Mouse (Mus musculus) cortical plate, adult 2 months (tissue): ENCODE measurements around the gene Treml2. TPM values are rescaled to one million over a fixed set of nuclear protein-coding genes. Genes with fewer than 3 reads are reported as not detected.
"Not testable (repeated sequence)": the region's sequence is repeated elsewhere in the genome, so short reads cannot be mapped to it uniquely, and the experiment has no call there.

ENCODE experiments used
- H3K27ac ChIP-seq: fragments of 200-500 bp; 2 replicates; pipeline ENCODE4 v1.5.1; 2012; ENCODE audit warnings: low read length, control low read depth, inconsistent platforms; ENCODE audit not compliant: insufficient read depth
- H3K4me1 ChIP-seq: fragments of 200-500 bp; 2 replicates; pipeline ENCODE4 v1.6.1; 2011; ENCODE audit warnings: low read length; ENCODE audit not compliant: control insufficient read depth, insufficient read depth
- H3K4me3 ChIP-seq: fragments of 200-500 bp; 2 replicates; pipeline ENCODE4 v1.5.1; 2011; ENCODE audit warnings: mild to moderate bottlenecking, low read length, control low read depth; ENCODE audit not compliant: insufficient read depth
- CTCF ChIP-seq: fragments of 200-500 bp; IDR thresholded peaks from 2 replicates; pipeline ENCODE4 v1.5.1; 2011; ENCODE audit warnings: mild to moderate bottlenecking, control low read depth, low read length; ENCODE audit not compliant: insufficient read depth; ENCODE audit errors: extremely low read depth
- POLR2A ChIP-seq: fragments of 200-500 bp; IDR thresholded peaks from 2 replicates; pipeline ENCODE4 v1.6.1; 2011; ENCODE audit warnings: mild to moderate bottlenecking, low read length, control low read depth; ENCODE audit not compliant: insufficient read depth; ENCODE audit errors: extremely low read depth
- polyA plus RNA-seq: library from polyadenylated mRNA; depleted of rRNA; stranded (reverse); fragments of >200 nt; gene quantifications from 2 replicates; pipeline ENCODE4 v1.2.3, GENCODE M21; 2012

Gene Treml2
- polyA plus RNA-seq, 1 experiment: 0.31 TPM

DNA sequence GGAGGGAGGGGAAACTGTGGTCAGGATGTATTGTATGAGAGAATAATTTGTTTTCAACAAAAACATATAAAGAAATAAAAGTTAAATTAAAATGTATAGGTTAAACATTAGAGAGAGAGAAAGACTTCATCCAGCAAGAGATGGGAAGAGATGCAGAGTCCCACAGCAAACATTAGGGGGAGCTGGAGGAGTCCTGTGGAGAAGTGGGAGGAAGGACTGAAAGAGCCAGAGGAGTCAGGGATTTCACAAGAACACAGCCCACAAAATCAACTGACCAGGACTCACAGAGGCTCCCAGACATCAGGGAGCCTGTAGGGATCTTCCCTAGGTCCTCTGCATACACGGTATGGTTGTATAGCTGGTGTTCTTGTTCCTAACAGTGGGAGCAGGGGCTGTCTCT, 12.5 kb upstream of the Treml2 start:
- TF ChIP-seq CTCF: peak; percentile 35; the same call in 1 of the 2 replicates
- TF ChIP-seq POLR2A: no peak
- H3K27ac ChIP-seq: no peak overlapping the region
- no peaks in the 10 kb centered on the region for H3K4me1 ChIP-seq
- H3K4me3 ChIP-seq: no peak overlapping the region

DNA sequence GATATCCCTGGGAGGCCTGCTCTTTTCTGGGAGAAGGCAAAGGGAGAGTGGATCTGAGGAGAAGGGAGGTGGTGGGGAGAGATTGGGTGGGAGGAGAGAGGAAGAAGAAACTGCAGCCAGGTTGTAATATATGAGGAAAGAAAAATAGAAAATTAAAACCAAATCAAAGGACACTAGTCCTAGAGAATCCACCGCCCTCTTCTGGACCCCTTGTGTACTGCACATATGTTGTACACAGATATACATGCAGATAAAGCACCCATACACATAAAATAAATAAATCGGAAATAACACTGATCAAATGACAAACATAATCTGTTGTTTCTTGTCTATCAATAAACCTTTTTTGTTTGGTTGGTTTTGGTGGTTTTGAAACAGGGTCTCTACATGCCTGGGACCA, 12.0 kb upstream of the Treml2 start:
- Histone ChIP-seq H3K27ac (no peak overlapping the region), H3K4me3 (no peak overlapping the region), H3K4me1 (no peaks in the 10 kb centered on the region)
- TF ChIP-seq POLR2A (no peak), CTCF (no peak)

DNA sequence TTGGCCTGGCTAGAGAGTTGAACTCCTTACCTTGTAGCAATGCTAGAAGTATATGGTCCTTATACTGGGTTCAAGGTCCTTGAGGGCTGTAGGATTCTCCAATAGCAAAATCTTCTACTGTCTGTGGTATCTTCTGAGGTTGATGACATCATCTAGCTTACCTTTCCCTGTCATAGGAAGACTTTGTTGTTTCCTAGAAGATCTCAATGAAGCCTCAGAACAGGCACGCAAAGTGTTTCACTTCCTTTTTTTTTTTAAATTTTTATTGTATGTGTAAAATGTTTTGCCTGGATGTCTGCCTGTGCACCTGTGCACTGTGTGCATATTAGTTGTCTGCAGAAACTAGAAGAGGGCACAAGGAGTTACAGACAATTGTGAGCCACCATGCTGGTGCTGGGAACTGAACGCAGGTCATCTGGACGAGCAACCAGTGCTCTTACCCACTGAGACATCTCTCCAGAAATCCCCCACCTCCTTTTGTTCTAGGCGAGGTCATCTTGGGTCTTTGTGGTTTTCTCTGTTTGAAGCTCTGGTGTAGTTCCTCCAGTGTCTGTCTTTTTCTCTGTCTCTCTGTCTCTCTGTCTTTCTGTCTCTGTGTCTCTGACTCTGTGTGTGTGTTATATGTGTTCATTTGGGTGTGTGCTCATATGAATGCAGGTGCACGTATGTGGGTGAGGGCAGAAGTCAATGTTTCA, 5.7 kb upstream of the Treml2 start:
- no peaks in the 10 kb centered on the region for H3K4me1 ChIP-seq
- TF ChIP-seq CTCF (no peak), POLR2A (no peak)
- H3K4me3 ChIP-seq: no peak overlapping the region
- no peak overlapping the region for H3K27ac ChIP-seq

DNA sequence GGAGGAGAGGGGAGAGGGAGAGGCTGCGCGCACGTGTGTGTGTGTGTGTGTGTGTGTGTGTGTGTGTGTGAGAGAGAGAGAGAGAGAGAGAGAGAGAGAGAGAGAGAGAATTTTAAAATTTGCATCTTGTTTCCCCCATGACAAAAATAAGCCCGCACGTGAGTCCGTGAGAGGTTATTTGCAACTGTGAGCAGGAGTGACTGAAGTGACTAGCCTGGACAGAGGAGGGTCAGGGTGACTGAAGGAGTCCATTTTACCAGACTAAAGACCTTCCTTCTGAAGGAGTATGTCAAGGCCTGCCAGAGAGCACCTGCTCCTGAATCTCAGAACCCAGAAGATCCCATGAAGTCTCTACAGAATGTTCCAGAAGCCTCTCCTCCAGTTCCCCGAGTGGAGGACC, 458 bp downstream of the Treml2 start:
- H3K27ac ChIP-seq: no peak overlapping the region
- TF ChIP-seq CTCF: no peak
- TF ChIP-seq POLR2A: no peak
- H3K4me1 ChIP-seq: no peaks in the 10 kb centered on the region
- H3K4me3 ChIP-seq: no peak overlapping the region

- H3K4me1 ChIP-seq: no peaks in the 10 kb centered on the region
- no peak for TF ChIP-seq POLR2A
- no peak for TF ChIP-seq CTCF
- no peak overlapping the region for H3K4me3 ChIP-seq
- H3K27ac ChIP-seq: no peak overlapping the region
Observed at GRCm38 (mm10) chr17:48300199-48300598, 901 bp downstream of the Treml2 start.

- Histone ChIP-seq H3K4me3 (no peak overlapping the region), H3K4me1 (no peaks in the 10 kb centered on the region), H3K27ac (no peak overlapping the region)
- TF ChIP-seq POLR2A (no peak), CTCF (no peak)
Observed at GRCm38 (mm10) chr17:48300861-48301260, 1.6 kb downstream of the Treml2 start.

DNA sequence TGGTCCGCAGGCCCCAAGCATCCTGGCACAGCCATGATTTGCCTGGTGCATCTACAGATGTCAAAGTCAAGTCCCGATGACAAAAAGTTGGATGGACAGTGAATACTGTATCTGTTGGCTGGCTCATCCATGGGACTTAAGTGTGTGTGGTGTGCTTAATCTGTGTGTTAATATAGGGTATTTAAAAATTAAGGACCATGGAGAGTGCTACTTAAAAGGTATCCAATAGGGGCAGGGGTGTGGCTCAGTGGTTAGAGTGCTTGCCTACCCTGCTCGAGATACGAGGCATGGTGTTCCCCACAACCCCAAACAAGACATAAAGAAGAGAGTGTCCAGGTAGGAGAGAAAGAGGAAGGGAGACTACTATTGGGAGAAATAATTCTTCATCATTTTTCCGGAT, 2.5 kb downstream of the Treml2 start:
- Histone ChIP-seq H3K27ac (no peak overlapping the region), H3K4me1 (no peaks in the 10 kb centered on the region)
- TF ChIP-seq CTCF (no peak), POLR2A (no peak)

GRCm38 (mm10) chr17:48312124-48312523, 12.8 kb downstream of the Treml2 start:
- TF ChIP-seq CTCF (no peak), POLR2A (no peak)
- Histone ChIP-seq H3K4me1 (no peaks in the 10 kb centered on the region), H3K4me3 (no peak overlapping the region), H3K27ac (no peak overlapping the region)

More for the DNA sequence above, 2.5 kb downstream of the Treml2 start:
- H3K4me3 ChIP-seq: no peak overlapping the region

DNA sequence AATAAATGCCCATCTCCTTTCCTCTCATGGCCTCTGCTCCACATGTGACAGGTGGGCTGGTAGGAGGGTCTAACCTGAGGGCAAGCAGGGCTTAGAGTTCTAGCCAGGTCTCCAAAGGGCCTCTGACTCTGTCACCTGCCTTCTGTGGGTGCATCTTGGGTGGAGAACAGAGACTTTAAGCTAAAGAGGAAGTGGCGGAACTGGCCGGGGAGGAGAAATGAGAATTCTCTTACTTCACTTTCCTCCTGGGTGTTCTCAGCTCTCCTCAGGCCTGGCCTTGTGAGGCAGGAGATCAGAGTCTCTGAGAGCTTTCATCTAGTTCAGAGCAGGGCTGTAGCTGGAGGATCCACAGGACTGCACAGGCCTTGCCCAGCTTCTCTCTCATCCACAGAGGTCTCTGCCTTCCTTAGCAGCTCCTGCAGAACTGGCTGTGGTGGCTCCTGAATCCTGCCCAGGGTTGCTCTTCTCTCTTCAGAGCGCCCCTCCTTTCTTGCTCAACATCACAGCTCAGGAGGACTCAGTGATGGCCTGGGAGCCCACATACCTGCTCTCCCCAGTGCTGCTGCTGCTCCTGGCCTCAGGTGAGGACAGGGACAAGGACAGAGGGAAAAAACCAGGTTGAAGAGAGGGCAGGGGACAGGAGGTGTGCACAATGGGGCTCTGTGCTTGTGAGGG, 16.7 kb downstream of the Treml2 start, which contains the start of gene B430306N03Rik:
TSS of gene B430306N03Rik (plus strand) at position 237 of the 675 bp plus-strand sequence.
- not testable (repeated sequence) for H3K27ac ChIP-seq, H3K4me1 ChIP-seq, H3K4me3 ChIP-seq

GRCm38 (mm10) chr17:48318686-48319085, 19.4 kb downstream of the Treml2 start:
- Histone ChIP-seq H3K4me1 (no peaks in the 10 kb centered on the region), H3K4me3 (no peak overlapping the region), H3K27ac (no peak overlapping the region)
- TF ChIP-seq CTCF: no peak
- no peak for TF ChIP-seq POLR2A
